Mouse (Mus musculus) urinary bladder, postnatal 4 days (tissue): ENCODE results near the gene Efcab10.

Experiments used
- DNase-seq, 2 experiments: peaks; one replicate each; pipeline ENCODE4 v3.0.0; 2021 to 2022; ENCODE audit warnings: low spot score in 2 of 2

Gene Efcab10

GRCm38 (mm10) chr12:33427726-33428125, 33.1 kb downstream of the Efcab10 start:
- no peak for DNase-seq

GRCm38 (mm10) chr12:33429387-33430160, 34.9 kb downstream of the Efcab10 start, which contains the start of gene Twistnb:
Twistnb (plus strand) TSS chr12:33429635.
- peak; percentile 90 to 98 for DNase-seq

GRCm38 (mm10) chr12:33433812-33434211, 39.2 kb downstream of the Efcab10 start:
- DNase-seq: no peak

- DNase-seq: no peak
Measured at GRCm38 (mm10) chr12:33434758-33435157, 40.1 kb downstream of the Efcab10 start.
